Mouse (Mus musculus) kidney, postnatal 14 days (tissue): ENCODE data around the gene Mt3.

Experiments used
- DNase-seq: peaks from one replicate; pipeline ENCODE4 v3.0.0; 2022; ENCODE audit warnings: mixed read lengths

The Mt3 gene

DNA sequence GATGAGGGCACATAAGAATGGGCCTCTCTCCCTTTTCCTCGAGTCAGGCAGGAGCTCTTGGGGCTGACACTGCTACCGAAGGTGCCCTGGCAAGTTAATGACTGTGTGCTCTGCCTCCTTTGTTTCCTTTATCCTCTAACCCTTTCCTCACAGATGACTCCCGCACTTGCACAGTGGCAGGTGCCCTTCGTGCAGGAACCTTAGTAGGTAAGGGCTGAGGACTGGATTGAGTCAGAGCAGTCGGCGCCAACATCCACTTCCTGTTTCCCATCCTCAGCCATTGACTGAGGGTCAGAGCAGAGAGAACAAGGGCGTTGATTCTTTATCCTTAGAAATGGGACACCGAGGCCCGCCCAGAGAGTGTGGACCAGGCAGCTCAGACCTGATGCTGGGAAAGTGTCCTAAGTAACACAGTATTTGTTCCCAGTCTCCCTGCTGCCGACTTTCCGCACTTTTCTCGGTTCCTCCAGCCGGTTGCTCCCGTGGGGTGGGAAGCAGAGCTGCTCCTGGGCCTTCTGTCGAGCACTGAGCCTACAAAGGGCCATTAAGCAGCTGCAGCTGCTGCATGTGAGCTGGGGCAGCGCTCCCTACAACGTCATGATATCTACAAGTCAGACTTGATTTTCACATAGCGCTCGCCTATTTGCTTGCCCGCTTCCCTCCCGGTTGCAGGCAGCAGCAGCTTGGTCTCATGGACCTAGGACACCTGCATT, 35.0 kb downstream of the Mt3 start:
- no peak for DNase-seq

DNA sequence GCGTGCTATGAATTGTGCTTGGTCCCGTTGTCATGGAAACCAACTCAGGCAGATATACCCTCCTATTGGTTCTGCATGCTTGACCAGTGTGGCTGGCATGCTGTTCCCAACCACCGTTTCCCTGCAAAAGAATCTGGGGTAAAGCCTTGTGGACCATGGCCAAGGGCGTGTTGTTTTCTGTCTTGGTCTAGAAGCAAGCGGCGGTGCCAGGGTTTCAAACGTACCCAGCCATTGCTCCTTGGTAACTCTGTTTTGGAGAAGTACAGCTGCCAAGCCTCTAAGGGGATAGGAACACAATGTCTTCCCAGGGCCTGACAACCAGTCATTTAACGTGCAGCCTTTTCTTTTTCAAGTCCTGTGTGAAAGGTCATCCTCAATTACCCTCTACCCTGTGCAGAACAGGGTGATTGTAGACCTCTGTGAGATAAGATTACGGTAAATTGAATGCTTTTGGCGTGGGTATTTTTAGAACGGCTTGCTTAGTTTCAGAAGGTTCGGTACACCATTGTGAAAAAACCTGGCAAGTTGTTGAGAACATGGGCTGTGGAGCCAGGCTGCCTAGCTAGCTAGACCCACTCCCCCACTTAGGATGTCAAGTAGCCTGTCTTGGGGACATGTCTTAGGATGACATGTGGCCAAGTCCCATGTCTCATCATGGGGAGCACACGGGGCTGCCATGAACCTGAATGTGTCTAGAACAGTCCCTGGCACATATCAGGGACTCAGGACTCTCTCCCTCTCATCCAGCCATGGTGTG, 37.0 kb downstream of the Mt3 start:
- peak; percentile 32 for DNase-seq

DNA sequence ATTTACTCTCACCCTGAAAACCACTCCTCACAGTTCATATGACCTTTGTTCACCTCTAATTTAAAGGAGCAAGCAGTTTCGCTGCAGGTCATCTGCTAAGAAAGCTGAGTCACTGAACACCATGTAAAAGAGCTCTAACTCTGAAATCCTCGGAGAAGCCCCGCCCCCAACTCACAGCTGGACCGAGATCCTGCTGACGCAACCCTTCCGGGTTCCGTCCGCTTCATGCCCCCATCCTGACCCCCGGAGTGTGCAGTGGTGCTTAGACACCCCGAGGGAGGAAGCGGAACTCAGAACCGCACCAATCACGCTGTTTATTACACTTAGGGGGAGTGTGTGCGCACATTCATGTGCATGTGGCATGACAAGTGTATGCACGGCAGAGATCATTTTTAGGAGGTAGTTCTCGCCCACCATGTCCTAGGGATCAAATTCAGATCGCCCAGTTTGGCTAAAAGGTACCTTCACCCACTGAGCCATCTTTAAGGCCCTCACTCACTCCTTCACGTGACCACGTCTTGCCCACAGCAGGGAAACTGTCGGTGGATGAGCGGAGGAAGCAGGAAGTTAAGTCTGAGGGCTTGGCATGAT, 38.8 kb downstream of the Mt3 start:
- peak; percentile 89 for DNase-seq

DNA sequence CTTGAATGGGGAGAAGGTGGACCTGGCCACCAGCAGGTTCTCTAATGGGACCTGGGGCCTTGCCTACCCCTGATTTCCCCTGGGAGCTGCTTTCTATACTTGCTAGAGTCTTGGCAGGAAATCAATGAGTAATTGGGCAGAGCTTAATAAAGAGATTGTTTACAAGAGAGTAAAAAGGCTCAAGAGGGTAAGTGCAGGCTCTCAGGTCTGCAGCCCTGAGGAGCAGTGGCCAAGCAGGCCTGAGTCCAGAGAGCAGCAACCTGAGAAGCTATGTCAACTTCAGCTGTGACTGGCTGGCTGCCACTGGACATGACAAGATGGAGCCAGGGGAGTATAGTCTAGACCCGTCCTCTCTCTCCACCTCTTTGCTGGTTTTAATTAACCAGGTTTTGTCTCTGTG, 40.5 kb downstream of the Mt3 start:
- DNase-seq: peak; percentile 25

DNA sequence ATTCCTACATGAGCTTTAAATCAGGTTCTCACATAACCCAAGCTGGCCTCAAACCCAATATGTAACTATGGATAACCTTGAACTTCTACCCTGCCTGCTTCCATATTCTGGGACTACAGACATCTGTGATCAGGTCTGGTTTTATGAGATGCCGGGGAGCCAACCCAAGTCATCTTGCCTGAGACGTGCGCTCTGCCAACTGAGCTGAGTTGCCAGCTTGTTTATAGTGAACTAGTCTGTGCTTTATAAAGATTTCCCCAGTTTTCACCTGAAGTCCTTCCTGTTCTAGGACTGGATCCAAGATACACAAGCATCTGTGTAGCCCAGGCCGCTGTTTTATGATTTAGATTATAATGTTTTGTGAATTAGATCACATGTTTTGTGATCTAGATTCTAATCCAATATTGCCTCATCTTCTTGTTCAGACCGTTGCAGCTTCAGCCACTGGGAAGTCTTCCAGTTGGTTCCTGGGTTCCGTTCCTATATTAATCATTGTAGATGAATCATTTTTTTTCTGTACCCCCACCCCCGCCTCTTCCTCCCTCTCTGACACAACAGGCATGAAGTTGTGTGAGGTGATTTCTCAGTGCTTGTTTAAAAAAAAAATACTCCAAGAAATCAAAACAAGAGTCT, 42.3 kb downstream of the Mt3 start:
- no peak for DNase-seq

DNA sequence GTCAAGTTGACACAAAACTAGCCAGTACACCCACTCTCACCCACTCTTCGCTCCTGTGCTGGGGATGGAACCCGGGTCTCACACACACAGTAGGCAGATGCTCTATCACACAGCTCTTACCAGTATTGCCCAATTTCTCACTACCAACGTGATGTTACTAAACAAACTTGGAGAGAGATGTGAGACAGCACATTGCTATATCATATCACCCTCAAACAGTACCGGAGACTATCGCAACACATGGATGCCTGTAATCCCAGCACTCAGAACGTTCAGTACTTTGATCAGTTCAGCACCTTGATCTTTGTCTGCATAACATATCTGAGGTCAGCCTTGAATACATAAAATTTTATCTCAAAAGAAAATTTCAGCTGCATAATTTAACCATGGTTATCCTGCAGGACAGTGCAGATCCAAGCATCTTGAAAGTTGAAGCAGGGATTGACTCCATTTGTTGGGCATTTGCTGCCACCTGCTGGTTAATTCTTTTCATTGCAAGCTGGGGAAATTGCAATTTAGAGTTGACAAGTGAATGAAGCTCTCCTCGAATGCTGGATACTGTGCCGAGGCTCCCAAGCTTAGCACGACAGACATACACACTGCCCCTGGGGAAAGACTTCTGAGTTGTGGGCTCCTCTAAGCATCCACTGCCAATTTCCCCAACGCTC, 46.9 kb downstream of the Mt3 start:
- DNase-seq: peak; percentile 75
